Mouse (Mus musculus) G1E (cell line): ENCODE results near the gene Nfkbiz.

Experiments
- CTCF ChIP-seq: IDR thresholded peaks from 2 replicates; pipeline ENCODE4 v1.5.1; 2012; ENCODE audit warnings: low read depth, low read length, inconsistent platforms, mixed read lengths
- GATA1 ChIP-seq: IDR thresholded peaks from 2 replicates; pipeline ENCODE4 v1.6.1; 2012; ENCODE audit warnings: borderline replicate concordance, low read length, inconsistent platforms, mixed read lengths
- GATA2 ChIP-seq: IDR thresholded peaks from 2 replicates; pipeline ENCODE4 v1.6.1; 2012; ENCODE audit warnings: low read depth, low read length, inconsistent platforms, borderline replicate concordance
- POLR2AphosphoS5 ChIP-seq: IDR thresholded peaks from 2 replicates; pipeline ENCODE4 v1.6.1; 2012; ENCODE audit warnings: low read depth, low read length, inconsistent platforms; ENCODE audit not compliant: insufficient replicate concordance
- TAL1 ChIP-seq: conservative IDR thresholded peaks from 2 replicates; pipeline ENCODE4 v1.6.1; 2012; ENCODE audit warnings: low read depth, low read length, inconsistent platforms, mixed read lengths

DNA sequence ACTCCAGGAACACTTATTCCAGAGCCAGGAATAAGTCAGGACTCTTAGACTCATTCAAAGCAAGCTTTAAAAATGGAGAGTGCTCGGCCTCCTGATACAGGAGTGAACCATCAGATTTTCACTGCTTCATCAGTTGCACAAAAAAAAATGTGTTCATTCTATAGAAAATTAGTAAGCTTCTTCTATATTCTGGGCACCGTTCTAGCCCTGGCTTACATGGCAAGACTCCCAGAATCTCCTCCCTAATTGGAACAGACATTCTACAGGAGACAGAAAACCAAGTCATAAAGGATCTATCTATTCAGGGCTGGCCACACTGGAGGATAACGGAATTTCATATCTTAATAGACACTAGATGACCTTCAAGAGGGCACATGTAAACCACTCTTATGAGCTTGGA lies 22.4 kb upstream of the Nfkbiz start:
- no peak for TF ChIP-seq CTCF
- TF ChIP-seq GATA1, result no peak
- TF ChIP-seq POLR2AphosphoS5, result no peak
- no peak for TF ChIP-seq TAL1
- no peak for TF ChIP-seq GATA2
